Mouse (Mus musculus) stomach, embryonic 14.5 days (tissue): ENCODE measurements around the gene Gcn1l1. TPM values are rescaled to one million over a fixed set of nuclear protein-coding genes. Genes with fewer than 3 reads are reported as not detected.
"Not testable (repeated sequence)": the region's sequence is repeated elsewhere in the genome, so short reads cannot be mapped to it uniquely, and the experiment has no call there.

Source experiments
- ATAC-seq: fragments of 200-750 bp; cut with Nextera tagmentation; 2 replicates; pipeline ENCODE4 v1.8.0; 2017; ENCODE audit warnings: low read depth, moderate TSS enrichment; ENCODE audit not compliant: insufficient number of reproducible peaks, insufficient read depth, low FRiP score
- H3K27ac ChIP-seq: fragments of 300-500 bp; sonication (generic); 2 replicates; pipeline ENCODE4 v1.5.1; 2014; ENCODE audit warnings: mild to moderate bottlenecking, low read length, moderate library complexity, mixed read lengths
- H3K27me3 ChIP-seq: fragments of 300-500 bp; sonication (generic); 2 replicates; pipeline ENCODE4 v1.6.1; 2014; ENCODE audit warnings: low read length, control low read depth, mixed read lengths; ENCODE audit not compliant: control insufficient read depth, insufficient read depth
- H3K36me3 ChIP-seq: fragments of 300-500 bp; sonication (generic); 2 replicates; pipeline ENCODE4 v1.6.1; 2014; ENCODE audit warnings: mild to moderate bottlenecking, control low read depth, low read length, moderate library complexity, mixed read lengths; ENCODE audit not compliant: control insufficient read depth, insufficient read depth
- H3K4me1 ChIP-seq: fragments of 300-500 bp; sonication (generic); 2 replicates; pipeline ENCODE4 v1.6.1; 2014; ENCODE audit warnings: low read length, control low read depth, mixed read lengths; ENCODE audit not compliant: control insufficient read depth, insufficient read depth
- H3K4me2 ChIP-seq: fragments of 300-500 bp; sonication (generic); replicated peaks from 2 replicates; pipeline ENCODE4 v1.6.1; 2014; ENCODE audit warnings: low read depth, low read length, control low read depth
- H3K4me3 ChIP-seq: fragments of 300-500 bp; sonication (generic); 2 replicates; pipeline ENCODE4 v1.5.1; 2014; ENCODE audit warnings: low read depth, low read length, control low read depth
- H3K9ac ChIP-seq: fragments of 300-500 bp; sonication (generic); replicated peaks from 2 replicates; pipeline ENCODE4 v1.6.1; 2014; ENCODE audit warnings: low read depth, mild to moderate bottlenecking, control low read depth, low read length, moderate library complexity, mixed read lengths
- H3K9me3 ChIP-seq: fragments of 300-500 bp; sonication (generic); 2 replicates; pipeline ENCODE4 v1.6.1; 2016; ENCODE audit warnings: low read depth, low read length, control low read depth; ENCODE audit not compliant: control insufficient read depth
- WGBS: fragments of 180-500 bp; shearing (Covaris S2); extraction: QIAGEN DNeasy Blood & Tissue Kit; methylation state at CpG from one replicate; pipeline ENCODE4 v1.1.7; 2014; 5-methylcytosine and 5-hydroxymethylcytosine counted together
- polyA plus RNA-seq: library from polyadenylated mRNA; unstranded; fragments of >200 nt; fragmentation: Nextera tagmentation; extraction: Ambion mirVana; gene quantifications from 2 replicates; pipeline ENCODE4 v1.2.1, GENCODE M21; 2014

Gcn1l1 gene
- polyA plus RNA-seq: 42.3 TPM in 2 replicates

DNA sequence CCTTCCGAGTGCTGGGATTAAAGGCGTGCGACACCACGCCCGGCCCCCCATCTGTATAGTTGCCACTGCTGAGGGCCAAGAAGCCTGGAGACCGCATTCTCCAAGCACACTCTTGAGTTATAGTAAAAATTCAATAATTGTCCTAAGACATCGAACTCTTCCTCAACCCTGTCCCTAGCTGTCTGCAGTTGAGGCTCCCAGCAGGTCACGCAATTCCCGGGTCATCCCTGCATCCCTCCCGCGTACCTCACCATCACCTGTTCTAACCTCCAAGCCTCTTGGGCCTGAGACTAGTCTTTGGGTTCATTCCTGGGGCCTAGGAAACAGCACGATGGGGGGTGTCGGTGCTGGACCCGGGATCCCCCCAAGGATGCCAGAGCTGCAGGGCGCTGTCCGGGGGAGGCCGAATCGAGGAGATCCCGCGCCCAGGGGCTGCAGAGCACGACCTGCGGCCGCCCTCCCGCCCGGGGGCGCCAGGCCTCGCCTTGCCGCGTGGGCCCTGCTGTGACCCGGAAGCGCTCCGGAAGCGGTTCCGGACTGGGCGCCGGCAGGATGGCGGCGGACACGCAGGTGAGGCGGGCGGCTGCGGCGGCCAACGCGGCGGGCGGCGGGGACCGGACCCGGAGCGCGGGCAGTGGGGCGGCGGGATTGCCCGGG, at the start of gene Gcn1l1:
Gcn1l1 (plus strand) TSS at position 518 of the 657 bp plus-strand sequence.
- Histone ChIP-seq H3K36me3 (peaks cover 37% of the 10 kb centered on the region), H3K4me1 (peaks cover 17% of the 10 kb centered on the region; the same call in 1 of the 2 replicates), H3K27ac (peak within 1 kb of the TSS; percentile 71), H3K4me3 (peak within 1 kb of the TSS; percentile 90), H3K9me3 (no peaks in the 10 kb centered on the region), H3K27me3 (no peaks in the 10 kb centered on the region), H3K9ac (peak within 1 kb of the TSS; percentile 95), H3K4me2 (peak within 1 kb of the TSS; percentile 70)
- peak; percentile 82 for ATAC-seq
- 1% methylated on average over 39 of the region's 55 CpGs for WGBS

DNA sequence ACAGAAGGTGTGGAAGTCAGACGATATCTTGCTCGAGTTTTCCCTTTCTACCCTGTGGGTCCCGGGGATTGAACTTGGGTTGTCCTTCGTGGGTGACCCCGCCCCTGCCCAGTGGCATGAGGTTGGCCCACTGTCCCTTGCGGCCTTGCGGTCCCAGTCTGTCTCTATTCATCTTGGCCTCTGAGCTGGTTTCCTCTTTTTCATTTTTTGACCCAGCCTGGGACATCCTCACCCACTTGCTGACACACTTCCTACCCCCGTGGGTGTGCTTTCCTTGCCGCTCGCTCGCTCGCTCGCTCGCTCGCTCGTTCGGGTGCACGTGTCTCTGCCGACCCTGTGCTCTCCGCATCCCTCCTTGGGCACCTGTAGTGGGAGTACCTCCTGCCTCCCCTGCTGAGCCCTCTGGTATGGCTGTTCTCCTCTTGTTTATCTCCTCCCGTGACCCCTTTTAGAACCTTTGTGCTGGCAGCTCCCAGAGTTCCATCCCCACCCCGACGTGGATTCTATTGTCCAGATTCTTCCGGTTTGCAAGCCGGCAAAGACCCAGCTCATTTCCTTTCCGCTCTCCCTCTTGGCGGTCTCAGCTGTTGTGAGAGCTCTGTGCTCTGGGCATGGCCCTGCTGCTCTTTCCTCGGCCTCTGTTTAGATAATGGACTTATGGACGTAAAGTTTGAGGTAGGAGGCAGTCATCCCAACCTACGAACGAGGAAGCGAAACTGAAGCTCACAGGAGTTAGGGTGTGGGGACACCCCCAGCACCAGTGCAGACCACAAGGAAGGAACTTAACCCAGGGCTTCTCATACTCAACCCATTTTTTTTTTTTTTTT, 48.8 kb upstream of the Gcn1l1 start:
- no peak for ATAC-seq
- peak overlapping the region; percentile 55; the same call in 1 of the 2 replicates for H3K27ac ChIP-seq

DNA sequence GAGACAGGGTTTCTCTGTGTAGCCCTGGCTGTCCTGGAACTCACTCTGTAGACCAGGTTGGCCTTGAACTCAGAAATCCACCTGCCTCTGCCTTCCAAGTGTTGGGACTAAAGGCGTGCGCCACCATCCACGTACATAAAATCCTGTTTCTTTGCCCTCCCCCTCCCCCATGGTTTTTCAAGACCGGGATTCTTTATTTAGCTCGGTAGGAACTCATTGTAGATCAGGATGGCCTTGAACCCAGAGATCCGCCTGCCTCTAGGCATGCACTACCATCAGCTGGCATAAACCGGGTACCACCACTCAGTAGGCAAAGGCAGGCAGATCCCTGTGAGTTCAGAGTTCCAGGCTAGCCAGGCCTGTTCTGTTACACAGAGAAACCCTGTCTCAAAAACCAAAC, 48.1 kb upstream of the Gcn1l1 start:
- no peak overlapping the region for H3K9ac ChIP-seq
- no peak for ATAC-seq
- 91% methylated on average over 7 of the region's 7 CpGs for WGBS
- H3K27me3 ChIP-seq: no peaks in the 10 kb centered on the region
- H3K4me1 ChIP-seq: peaks cover 21% of the 10 kb centered on the region
- H3K27ac ChIP-seq: peak overlapping the region; percentile 48; the same call in 1 of the 2 replicates
- H3K4me3 ChIP-seq: no peak overlapping the region
- no peaks in the 10 kb centered on the region for H3K36me3 ChIP-seq
- H3K4me2 ChIP-seq: no peak overlapping the region
- H3K9me3 ChIP-seq: no peaks in the 10 kb centered on the region

More for the DNA sequence above, 48.8 kb upstream of the Gcn1l1 start:
- H3K4me1 ChIP-seq: peaks cover 18% of the 10 kb centered on the region
- H3K36me3 ChIP-seq: no peaks in the 10 kb centered on the region
- H3K4me2 ChIP-seq: no peak overlapping the region
- 66% methylated on average over 32 of the region's 32 CpGs for WGBS
- no peak overlapping the region for H3K4me3 ChIP-seq
- H3K9ac ChIP-seq: no peak overlapping the region
- H3K9me3 ChIP-seq: no peaks in the 10 kb centered on the region
- no peaks in the 10 kb centered on the region for H3K27me3 ChIP-seq

DNA sequence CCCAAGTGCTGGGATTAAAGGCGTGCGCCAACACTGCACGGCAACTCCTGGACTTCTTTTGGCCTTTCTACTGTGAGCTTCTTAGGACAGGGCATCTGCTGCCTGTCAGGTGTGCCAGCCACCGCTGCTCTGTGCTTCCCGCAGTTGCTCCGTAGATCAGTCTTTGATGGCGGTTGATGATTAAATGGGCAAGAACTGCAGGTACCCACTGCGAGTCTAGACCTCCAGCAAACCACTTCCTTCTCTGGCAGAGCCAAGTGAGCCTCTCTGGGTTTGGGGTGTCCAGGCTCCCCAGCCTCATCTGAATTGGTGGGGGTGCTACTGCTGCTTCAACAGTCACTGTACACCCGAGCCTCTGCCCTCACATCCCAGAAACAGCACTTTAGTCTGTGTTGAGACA, 47.6 kb upstream of the Gcn1l1 start:
- Histone ChIP-seq H3K27ac (no peak overlapping the region), H3K4me2 (no peak overlapping the region), H3K27me3 (no peaks in the 10 kb centered on the region), H3K4me1 (peaks cover 27% of the 10 kb centered on the region), H3K36me3 (no peaks in the 10 kb centered on the region), H3K9me3 (no peaks in the 10 kb centered on the region), H3K9ac (no peak overlapping the region), H3K4me3 (no peak overlapping the region)
- no peak for ATAC-seq
- 89% methylated on average over 9 of the region's 9 CpGs for WGBS

DNA sequence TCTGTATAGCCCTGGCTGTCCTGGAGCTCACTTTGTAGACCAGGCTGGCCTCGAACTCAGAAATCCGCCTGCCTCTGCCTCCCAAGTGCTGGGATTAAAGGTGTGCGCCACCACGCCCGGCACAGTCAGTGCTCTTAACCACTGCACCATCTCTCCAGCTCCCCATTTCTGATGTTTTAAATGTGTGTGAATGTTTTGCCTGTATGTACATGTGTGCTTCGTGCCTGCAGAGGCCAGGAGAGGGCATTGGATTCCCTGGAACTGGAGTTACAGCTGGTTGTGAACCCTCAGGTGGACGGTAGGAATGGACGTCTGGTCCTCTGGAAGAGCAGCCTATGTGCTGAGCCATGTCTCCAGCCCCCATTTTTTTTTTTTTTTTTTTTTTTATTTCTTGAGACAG, 46.8 kb upstream of the Gcn1l1 start:
- H3K27me3 ChIP-seq, H3K27ac ChIP-seq, H3K4me3 ChIP-seq, H3K9ac ChIP-seq, H3K9me3 ChIP-seq, ATAC-seq, H3K36me3 ChIP-seq, H3K4me2 ChIP-seq: not testable (repeated sequence)
- peaks cover 33% of the 10 kb centered on the region for H3K4me1 ChIP-seq
- 97% methylated on average over 7 of the region's 8 CpGs for WGBS

DNA sequence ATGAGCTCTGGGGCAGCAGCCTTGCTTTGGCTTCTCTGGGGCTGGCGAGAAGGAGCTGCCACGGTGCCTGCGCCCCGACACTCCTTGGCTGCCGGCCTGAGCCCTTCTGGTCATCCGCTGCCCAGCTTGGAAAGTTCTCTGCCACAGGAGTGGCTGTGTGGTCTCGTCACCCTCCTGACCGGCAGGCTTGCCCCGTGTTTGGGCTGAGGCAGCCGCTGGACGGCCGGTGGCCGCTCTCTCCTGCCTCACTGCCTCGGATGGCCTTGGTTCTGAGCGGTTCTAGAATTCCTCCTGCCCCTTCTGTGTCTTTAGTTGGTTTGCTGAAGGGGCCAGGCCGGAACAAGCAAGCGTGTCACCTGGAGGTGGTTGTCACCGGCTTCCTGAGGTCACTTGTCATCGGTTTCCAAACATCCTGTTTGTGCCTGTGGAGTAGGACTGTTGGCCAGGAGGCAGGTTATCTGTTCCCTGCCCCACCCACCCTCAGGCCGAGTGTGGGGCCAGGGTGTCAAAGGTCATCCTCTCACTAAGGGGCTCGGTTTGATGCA, 44.7 kb upstream of the Gcn1l1 start:
- no peaks in the 10 kb centered on the region for H3K27me3 ChIP-seq
- H3K4me3 ChIP-seq: no peak overlapping the region
- no peak overlapping the region for H3K9ac ChIP-seq
- no peaks in the 10 kb centered on the region for H3K9me3 ChIP-seq
- no peak overlapping the region; the same call in 1 of the 2 replicates for H3K4me2 ChIP-seq
- H3K36me3 ChIP-seq: no peaks in the 10 kb centered on the region
- no peak for ATAC-seq
- 54% methylated on average over 21 of the region's 21 CpGs for WGBS
- H3K4me1 ChIP-seq: peaks cover 34% of the 10 kb centered on the region
- H3K27ac ChIP-seq: peak overlapping the region; percentile 61; the same call in 1 of the 2 replicates

DNA sequence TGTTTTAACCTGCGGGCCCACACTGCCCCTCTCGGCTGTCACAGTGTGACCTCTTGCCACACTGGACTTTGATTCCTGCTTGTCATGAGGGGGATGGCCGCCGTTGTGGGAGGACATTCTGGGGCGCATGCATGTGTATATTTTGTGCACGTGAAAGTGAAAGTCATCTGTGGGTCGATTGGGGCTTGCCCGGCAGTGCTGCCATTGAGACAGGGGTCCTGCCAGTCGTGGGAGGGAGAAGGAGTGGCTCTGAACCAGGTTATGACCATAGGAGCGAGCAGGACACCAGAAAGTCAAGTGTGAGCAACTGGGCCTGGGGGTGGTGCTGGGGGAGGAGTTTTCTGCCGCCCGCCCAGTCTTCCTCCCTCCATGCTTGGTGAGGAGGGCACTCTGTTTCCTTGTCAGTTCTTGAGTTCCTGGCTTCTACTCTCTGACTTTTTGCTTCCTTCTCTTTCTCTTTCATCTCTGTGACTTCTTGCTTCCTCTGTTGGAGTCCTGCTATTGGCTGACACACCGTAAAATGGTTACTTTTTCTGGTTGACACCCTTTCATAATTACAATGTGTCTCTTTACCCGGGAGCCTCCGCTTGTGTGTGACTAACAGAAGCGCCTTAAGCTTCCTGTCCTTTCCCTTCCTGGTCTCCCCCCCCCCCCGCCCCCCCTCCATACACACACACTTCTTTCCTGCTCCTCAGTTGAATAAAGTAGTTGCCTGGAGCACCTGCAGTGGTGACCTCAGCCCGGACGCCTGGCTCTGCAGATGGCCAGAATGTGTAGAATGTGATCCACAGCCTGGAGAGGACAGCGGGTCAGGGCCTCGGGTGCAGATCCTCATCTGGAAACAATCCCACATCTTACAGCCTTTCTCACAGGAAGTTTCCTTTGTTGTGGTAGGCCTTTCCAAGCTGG, 43.2 kb upstream of the Gcn1l1 start:
- Histone ChIP-seq H3K27me3 (no peaks in the 10 kb centered on the region), H3K27ac (peak overlapping the region; percentile 77), H3K4me1 (peaks cover 36% of the 10 kb centered on the region), H3K4me2 (no peak overlapping the region), H3K9ac (no peak overlapping the region), H3K4me3 (no peak overlapping the region), H3K9me3 (no peaks in the 10 kb centered on the region), H3K36me3 (no peaks in the 10 kb centered on the region)
- ATAC-seq: no peak
- WGBS: 55% methylated on average over 21 of the region's 21 CpGs

DNA sequence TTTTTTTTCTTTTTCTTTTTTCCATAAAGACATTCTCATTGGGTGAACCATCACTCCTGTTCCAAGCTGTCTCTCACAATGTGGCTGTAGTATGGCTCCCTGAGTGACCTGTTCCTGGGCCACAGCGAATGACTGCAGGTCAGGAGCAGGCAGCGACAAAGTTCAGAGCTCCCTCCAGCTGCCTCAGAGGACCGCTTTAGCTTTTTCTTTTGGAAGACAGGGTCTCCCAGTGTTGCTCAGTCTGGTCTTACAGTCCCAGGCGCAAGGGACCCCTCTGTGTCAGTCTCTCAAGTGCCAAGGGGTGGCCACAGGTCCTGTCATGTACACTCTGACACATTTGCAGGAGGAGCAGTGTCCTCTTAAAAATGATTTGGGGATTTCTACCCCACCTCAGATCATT, 42.5 kb upstream of the Gcn1l1 start:
- Histone ChIP-seq H3K27me3 (no peaks in the 10 kb centered on the region), H3K4me1 (peaks cover 36% of the 10 kb centered on the region), H3K36me3 (no peaks in the 10 kb centered on the region), H3K4me2 (no peak overlapping the region), H3K9ac (no peak overlapping the region), H3K9me3 (no peaks in the 10 kb centered on the region), H3K4me3 (no peak overlapping the region), H3K27ac (peak overlapping the region; percentile 55; the same call in 1 of the 2 replicates)
- ATAC-seq: no peak
- 76% methylated on average over 4 of the region's 4 CpGs for WGBS
